Mouse (Mus musculus) cerebellum, adult 9-11 months (tissue): Measurements from ENCODE around the gene Setd1b.

Source experiments
- DNase-seq: peaks from one replicate; pipeline ENCODE4 v3.0.0; 2022

The Setd1b gene

DNA sequence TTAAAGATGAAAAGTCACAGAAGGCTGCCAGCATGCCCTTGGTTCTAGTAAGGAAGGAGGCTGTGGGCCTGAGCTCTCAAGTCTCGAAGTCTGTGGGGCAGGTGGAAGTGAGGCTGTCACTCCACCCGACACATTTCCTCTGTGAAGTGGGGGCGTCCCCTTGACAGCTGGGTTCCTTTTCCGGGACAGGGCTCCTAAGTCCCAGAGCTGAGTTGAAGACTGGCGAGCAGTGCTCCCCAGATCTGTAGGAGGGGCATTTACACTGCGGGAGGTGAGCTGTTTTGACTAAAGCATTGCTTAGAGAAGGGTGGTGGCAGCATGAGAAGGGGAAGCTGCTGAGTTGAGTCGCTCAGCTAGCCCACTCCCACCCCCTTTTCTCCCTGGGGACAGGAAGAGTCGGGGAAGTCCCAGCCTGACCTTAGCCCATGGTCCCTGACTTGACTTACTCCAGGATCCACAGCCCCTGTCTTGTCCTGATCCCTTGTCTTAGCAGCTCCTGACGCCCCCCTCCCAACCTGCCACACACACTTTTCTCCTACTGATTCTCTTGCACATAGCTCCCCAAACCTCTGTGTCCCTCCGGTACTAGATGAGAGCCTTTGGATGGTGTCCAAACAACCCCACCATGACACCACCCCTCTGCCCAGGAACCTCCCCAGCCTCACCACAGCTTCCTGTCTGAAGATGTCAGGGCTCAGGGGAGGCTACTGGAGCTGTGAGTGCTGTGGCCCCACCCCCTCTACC, 13.4 kb upstream of the Setd1b start:
- peak; percentile 40 for DNase-seq

DNA sequence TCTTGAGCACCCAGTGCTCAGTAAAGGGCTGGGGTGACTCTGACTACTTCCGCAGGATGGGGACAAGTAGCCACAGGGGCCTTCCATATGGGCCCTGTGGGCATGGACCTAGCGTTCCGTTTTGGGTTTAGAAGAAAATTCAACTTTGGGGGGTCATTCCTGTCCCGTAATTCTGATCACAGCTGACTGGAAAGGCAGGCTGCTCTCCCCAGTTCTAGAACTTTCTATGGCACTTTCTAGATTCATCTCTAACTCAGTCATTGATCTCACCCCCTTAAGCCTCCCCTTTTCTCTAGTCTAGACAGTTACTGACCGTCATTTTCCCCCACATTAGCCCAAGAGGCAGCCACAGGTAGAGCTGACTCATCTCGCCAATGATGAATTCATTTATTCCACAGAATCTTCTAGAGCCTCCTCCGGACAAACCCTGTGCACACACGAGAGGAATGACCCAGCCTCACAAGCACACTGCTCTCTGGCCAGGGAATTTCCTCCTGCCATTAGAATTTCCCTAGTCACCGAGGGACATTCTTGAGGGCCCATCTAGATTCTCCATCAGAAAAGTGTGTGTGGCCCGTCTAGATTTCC, 12.7 kb upstream of the Setd1b start:
- DNase-seq, result no peak

DNA sequence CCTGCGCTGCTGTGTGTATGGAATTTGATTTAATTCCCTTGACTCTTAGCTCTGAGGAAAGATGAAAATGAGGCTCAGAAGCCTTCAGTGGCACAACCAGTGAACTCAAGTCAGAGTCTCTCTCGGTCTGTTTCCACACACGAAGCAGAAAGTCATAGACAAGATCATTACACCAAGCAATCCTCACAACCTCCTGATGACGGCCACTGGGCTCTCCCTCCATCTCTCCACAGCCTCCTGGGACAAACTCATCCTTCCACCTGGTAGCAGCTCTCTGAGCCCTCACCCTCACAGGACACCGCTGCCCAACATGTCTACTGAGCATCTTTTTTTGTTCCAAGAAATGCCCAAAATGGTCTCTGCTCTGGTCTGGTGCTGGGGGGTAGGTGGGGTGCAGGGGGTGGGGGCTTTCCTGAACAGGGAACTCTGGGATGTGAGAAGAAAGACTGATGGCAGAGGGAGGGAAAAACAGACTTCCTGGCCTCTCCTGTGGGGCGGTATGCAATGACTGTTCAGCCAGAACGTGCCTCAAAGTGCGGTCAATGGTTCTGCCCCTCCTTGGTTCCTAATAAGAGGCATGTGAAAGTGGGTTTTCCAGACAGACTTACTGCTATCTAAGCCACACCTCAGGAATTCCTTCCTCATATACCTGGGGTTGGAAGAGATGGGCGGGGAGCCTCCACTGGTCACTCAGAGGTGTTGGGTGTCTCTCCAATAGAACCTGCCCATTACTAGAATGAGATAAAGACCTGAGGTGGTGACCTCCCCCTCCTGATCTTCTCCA, 11.8 kb upstream of the Setd1b start:
- peak; percentile 23 for DNase-seq

DNA sequence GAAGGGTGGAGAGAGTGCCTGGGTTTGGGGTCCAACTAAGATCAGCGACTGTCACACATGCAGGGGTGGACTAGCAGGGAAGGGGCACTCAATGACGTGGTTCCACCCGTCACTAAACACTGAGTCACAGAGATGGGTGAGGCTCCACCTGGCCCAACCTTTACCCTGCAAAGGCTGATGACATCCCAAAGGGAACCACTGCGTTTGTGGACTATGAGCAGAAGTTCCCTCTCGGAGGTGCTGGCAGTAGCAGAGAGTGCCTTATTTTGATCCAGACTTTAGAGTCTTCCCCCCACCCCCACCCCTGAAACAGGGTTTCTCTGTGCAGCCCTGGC, 11.2 kb upstream of the Setd1b start:
- DNase-seq, result peak; percentile 36

DNA sequence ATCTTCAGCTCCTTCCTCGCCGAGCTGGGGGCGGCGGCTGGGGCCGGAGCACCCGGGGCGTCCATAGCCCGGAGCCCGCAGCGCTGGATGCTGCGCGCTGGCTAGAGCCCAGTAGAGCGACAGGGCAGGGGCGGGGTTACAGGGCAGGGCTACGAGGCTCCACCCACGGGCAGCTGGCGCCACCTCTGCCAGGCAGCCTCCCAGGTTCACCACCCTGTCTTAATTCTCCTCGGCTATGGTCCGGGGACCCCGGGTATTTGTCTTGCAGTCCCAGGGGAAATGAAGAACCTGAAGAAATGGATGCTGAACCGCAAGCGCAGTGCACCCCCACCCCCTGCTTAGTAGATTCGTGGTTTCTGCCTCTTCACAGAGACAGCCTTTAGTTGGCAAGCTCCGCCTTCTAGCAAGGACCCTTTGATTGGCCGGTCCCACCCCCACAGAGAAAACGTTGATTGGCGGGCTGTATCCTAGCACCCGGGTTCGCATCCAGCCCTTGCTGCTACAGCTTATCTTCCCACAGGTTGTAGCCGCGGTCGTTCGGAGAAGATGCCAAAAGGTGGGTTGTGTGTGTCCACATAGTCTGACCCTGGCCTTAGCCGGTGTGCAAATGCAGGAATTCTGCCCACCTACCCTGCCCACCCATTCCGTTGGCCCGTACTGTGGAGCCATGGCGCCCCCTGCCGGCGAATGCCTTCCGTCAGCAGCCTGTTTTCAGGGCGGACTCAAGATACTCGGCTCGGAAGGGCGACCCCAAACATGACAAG, 9.5 kb upstream of the Setd1b start, which contains the start of gene Rhof:
TSS of gene Rhof (minus strand) at position 385 of the 764 bp plus-strand sequence.
- peak; percentile 91 for DNase-seq

DNA sequence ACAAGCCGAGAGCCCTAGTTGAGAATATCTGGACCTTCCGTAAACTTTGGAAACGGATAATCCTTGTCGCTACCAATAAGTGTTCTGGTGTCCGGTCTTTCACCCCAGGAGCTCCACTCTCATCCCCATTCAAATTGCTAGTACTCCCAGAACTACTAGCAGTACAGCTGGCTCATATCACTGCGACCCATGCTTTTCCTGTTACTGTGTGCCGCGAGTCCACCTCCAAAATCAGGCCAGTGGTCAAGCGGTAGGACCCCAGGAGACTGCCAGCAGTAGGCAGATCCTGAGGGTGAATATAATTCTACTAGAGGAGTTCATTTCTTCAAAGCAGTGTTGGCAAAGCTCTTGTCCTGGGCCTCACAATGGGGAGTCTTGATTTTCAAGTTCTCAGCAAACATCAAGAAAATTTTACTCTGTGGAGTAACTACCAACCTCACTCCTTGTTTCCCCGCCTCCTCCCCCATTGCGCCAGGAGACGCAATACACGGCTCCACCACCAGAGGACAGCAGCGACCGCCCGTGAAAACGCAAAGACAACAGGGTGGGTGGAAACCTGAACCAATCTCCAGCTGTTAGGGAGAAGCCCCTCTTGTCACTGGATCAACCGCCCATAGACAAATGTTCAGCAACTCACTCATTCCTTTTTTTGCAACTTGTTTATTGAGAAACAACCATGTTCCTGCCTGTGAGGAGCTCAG, 8.8 kb upstream of the Setd1b start:
- peak; percentile 88 for DNase-seq

DNA sequence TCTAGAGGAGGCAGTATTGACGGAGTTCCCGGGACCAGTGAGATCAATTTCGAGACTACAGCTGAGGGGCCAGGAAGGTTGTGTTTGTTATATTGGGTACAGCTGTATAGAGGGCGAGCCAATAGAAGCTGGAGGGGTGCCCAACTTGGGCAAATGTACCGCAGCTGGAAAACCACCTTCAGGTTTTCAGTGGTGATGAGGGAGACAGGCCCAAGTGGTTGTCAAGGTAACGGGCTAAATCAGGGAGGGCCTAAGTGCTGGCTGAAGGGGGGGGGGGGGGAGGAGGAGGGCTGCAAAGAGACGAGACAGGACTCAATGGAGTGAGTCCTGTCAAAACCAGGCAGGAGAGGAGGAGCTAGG, 8.2 kb upstream of the Setd1b start:
- no peak for DNase-seq

DNA sequence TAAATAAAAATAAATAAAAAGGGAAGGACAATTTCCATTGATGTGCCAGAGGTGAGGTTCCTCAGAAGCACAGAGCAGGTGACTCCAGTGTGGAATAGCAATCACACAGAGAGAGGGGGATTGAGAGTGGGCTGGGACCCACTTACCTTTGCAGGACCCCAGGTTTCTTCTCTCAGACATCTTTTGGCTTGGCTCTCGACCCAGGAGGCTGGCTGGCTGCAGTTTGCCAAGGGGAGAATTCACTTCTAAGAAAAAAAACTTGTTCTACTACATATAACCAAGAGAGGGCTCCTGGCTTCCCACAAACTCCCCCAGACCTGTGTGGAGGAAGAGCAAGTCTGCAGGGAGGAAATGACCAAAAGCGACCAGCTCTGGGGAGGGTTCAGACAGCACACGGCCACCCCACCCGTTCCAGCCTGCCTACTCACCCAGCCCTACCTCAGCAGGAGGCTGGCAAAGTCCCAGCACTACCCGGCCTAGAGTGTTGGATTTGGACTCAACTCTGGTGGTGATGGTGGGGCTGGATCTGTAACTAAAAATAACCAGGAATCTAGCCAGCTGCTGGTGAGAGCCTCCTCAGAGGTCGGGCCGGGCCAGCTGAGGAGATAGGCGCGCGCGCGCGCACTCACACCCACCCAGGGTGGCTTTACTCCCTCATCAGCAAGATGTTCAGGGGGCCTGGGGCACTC, 7.7 kb upstream of the Setd1b start:
- peak; percentile 81 for DNase-seq

DNA sequence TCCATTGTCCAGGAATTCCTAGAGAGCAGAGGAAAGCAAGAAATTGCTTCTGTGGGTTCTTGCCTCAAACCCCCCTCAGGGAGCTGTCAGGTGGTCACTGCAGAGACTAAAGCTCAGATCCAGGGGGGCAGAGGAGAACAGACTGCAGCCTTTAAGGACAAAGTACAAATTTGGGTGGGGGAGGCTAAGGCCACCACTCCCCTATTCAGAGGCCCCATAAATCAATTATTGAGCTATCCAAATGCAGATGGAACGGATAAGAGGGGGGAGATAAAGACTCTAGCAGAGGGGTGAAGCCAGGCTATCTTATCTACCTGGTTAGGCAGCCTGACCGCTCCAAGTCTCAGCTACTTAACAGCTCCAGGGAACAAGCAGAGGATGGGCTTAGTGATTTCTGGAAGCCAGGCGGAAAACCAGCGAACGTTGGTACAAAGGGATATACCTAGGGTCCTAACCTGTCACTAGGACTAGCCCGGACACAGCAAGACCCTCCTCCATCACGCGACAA, 7.1 kb upstream of the Setd1b start:
- DNase-seq, result no peak

DNA sequence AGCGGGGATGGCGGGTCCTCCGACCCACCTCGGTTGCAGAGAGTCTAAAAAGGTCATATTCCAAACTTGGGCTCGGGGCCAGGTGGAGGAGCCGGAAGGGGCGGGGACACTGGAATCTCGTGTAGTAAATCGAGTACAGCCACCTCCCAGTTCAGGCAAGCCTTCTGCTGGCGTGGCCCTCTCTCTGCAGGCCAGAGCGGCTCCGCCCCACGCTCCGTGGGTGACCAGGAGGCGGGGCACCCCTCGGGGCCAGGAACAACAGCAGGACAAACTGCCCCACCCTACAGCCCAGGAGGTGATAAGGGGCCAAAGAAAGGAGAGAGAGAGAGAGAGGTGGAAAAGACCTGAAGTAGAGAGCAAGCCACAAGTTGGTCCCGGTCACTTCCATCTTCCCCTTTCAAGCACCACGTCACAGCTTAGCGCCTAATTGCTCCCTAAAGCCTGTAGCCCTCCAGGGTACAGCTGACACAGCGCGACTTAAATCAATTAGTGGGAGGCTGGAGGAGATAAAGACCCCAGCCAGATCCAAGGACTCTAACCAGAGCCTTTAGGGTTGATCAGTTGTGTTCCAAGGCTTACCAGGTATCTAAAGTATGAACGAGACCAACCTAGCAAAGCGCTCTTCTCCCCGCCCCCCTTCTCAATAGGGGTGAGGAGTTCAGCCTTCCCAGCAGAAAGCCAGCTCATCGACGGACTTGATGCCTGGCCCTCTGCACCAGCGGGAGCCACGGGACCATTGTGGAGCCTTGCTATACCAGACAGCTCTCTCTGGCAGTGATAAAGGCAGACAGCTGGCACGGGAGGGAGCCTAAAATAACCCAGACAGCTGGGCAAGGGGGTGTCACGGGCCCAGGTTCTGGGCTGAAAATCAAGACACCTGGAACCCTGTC, 6.3 kb upstream of the Setd1b start:
- DNase-seq, result peak; percentile 85

DNA sequence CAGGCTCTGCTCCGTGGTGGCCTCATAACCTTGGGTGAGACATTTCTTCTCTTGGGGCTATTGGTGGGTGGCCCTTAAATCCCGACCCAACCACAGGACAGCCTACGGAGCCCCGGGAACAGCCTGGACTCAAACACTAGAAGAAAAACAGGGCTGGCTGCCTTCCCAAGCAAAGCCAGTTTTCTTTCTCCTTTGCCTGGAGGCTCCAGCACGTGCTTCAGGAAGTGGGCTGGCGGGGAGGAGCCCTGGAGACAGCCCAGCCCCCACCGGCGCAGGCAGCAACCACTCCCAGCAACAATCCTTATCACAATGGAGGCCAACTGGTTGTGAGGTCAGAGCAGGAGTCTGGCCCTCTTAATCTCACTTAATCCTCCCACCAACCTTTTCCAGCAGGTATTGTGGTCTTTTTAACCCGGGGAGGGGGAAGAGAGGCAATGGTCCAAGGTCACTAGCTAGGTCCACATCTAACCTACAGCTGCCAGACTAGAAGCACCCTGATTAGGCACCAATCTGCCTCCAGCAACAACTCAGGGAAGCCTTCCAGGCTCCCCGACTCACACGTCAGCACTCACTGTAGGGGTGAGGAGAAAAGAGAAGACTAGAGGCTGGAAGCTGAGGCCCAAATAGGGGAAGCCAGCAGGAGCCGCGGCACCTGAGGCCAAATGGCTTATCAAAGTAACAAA, 5.5 kb upstream of the Setd1b start:
- DNase-seq, result peak; percentile 84

DNA sequence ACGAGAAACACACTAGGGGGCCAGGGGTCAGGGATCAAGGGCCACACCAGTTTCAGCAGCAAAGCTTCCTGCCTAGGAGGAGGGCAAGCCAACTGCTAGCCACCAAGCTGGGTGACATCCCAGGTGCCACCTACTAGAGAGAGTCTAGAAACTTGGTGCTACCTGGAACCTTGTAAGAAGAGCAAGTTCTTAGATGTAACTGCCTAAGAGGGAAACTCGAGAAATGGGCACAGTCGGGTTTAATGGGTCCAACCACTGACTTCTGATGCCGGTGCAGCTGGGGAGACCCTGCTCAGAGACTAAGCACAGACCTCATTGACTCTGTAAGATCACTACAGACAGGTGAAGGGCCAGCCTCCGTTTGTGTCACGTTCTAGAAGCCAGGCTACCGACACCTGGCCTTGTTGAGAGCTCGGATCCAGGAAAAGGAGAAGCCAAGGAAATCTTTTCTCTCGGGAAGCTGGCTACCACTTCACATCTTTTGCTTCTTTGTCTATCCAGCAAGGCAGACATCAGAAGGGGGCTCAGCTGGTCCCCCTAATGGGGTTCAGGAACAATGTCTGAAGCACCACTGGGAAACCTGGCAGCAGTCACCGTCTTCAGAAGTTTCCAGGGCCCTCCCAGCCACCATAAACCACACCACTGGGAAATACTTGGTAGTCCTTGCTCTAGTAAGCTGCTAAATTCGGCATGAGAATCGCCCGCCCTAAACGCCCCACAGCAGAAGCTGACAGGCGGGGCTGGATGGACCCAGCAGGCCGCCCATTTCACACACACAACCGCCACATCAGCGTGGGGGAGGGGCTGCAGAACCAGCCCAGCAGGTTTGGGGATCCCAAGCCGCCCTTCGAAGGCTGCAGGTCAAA, 4.7 kb upstream of the Setd1b start:
- peak; percentile 82 for DNase-seq

DNA sequence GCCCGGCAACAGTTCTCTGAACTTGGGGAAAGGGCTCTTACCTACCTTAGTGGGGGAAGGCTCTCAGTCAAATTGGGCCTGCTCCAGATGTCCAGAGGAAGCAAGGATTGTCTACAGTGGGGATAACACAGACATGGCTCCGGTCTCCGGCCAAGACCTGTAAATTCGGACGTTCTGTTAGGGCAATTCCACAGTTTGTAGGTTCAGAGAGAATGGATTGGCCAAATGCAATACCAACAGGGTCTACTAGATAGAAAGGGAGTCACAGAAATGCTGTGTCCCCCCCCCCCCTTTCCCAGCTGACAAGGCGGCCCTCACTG, 4.1 kb upstream of the Setd1b start:
- no peak for DNase-seq

DNA sequence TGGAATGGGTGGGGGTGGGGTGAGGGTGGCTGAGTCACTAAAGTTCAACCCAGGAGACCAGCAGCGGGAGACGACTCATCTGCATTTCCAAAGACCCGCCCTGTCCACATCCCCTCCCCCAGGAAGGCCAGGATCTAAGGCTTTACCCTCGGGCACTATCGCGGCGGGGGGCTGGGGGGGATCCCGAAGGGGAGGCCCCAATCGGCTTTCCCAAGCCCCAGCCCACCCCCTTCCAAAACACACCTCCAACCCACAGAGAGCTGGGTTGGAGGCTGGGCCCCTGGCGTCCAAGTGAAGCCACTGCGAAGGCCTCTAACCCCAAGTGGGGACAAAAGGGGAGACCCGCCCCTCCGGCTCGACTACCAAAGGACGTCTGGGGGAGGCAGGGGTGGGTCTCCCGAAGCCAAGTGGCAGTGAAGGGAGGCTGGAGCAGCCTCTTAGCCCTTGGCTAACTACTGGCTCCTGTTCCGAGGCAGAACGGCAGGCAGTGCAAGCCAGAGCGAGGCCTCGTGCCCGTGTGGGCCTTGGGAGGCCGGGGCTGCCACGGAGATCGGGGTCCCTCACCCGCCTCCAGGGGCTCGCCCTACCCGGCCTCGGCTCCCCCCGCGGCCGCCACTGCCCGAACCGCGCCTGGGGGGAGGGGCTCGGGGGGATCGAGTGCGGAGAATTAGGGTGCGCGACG, 3.6 kb upstream of the Setd1b start:
- peak; percentile 82 for DNase-seq

DNA sequence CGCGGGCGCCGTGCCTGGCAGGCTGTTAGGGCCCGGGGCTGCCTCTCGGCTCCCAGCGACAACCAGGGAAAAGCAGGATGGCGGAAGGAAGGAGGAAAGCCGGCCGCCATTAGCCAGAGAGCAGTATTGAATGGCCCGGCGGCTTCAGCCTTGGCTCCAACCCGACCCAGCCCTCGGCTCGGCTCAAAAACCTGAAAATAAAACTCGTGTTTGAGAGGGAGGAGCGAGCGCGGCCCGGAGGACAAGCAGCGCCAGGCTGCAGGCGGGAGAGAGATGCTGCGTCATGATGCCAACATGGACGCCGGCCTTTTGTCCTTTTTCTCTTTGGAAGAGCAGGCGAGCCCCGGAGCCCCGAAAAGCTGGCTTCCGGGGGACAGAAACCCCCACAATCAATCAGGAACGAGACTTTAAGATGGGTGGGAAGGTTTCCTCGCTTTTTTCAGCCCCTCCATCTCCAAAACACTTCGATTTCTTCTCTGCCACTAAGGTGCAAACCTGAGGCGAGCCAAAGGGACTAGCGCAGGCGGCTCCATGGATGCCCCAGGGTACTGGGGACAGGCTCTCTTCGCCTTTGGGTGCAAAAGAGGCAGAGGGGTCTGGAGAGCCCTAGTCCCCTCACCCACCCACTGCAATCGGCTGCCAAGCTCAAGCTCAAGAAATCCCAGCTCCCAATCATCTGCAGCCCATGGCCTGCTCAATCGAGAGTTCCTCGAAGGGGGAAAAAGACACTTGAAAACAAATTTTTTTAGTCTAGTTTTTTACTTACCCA, 2.9 kb upstream of the Setd1b start:
- peak; percentile 95 for DNase-seq

DNA sequence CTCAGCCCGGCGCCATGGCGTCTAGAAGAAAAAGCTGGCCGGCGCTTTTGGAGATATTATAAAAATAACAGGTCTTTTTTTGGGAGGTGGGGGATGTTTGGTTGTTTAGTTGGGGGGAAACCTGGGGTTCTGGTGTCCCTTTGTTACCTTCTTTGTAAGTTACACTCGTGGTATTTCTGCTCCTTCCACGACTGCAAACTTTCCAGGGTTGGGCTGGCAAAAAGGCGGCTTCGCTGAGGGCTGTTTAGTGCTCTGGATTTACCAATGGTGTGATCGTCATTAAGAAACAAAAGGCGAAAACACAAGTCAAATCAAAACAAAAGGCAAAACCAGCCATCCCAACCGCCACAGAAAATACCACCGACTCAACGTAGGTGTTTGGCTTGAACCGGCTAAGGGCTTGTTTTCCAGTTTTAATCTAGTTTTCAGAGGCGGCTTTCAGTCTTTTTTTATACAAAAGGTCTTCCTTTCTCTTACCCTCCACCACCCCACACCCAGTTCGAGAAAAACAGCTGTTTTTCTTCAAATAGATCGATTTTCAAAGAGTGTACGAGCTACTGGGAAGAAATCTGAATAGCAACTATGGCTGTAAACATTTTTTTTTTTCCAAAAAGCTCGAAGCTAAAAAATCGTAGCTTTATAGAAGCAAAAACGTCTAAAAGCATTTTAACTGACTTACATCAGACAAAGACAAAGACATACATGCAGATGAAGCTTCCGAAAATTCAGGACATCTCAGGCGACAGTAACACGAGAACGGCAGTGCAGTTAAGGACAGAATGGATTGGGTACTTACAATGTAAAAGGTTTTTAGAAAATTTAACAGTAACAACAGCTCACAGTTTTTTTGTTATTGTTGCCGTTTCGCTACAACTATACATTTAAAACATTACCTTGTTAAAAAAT, 2.0 kb upstream of the Setd1b start:
- DNase-seq, result no peak
